Mouse (Mus musculus) adrenal gland, adult (tissue): ENCODE measurements around the gene Rnf130.

Source experiments
- DNase-seq, 2 experiments: peaks; one replicate each; pipeline ENCODE4 v3.0.0; 2022 to 2023; ENCODE audit warnings: low spot score in 1 of 2; ENCODE audit not compliant: inconsistent age in 2 of 2

The Rnf130 gene

GRCm38 (mm10) chr11:50022085-50022484 lies 3.1 kb upstream of the Rnf130 start:
- no peak for DNase-seq

GRCm38 (mm10) chr11:50024445-50024832 lies 707 bp upstream of the Rnf130 start:
- DNase-seq = peak in 1 of 2 experiments; percentile 40

GRCm38 (mm10) chr11:50025721-50026520 lies 775 bp downstream of the Rnf130 start:
- DNase-seq = peak in 1 of 2 experiments; percentile 63

GRCm38 (mm10) chr11:50026521-50027090 lies 1.5 kb downstream of the Rnf130 start:
- peak in 1 of 2 experiments; percentile 37 for DNase-seq

- no peak for DNase-seq
These were observed 3.3 kb downstream of the Rnf130 start for GRCm38 (mm10) chr11:50028416-50028815.

GRCm38 (mm10) chr11:50034155-50034554 lies 9.0 kb downstream of the Rnf130 start:
- DNase-seq = no peak

GRCm38 (mm10) chr11:50035726-50036125 lies 10.6 kb downstream of the Rnf130 start:
- DNase-seq = no peak

- peak; percentile 32 to 77 for DNase-seq
These were observed 11.8 kb downstream of the Rnf130 start for GRCm38 (mm10) chr11:50036781-50037460.

- no peak for DNase-seq
These were observed 13.6 kb downstream of the Rnf130 start for GRCm38 (mm10) chr11:50038757-50039156.

- DNase-seq = no peak
These were observed 16.0 kb downstream of the Rnf130 start for GRCm38 (mm10) chr11:50041148-50041547.

GRCm38 (mm10) chr11:50042345-50042997 lies 17.3 kb downstream of the Rnf130 start:
- DNase-seq = no peak

- DNase-seq = no peak
These were observed 19.3 kb downstream of the Rnf130 start for GRCm38 (mm10) chr11:50044454-50044853.

GRCm38 (mm10) chr11:50047610-50048009 lies 22.5 kb downstream of the Rnf130 start:
- no peak for DNase-seq

- DNase-seq = no peak
These were observed 23.0 kb downstream of the Rnf130 start for GRCm38 (mm10) chr11:50048115-50048514.

- no peak for DNase-seq
These were observed 25.2 kb downstream of the Rnf130 start for GRCm38 (mm10) chr11:50050392-50050791.

GRCm38 (mm10) chr11:50057713-50058112 lies 32.6 kb downstream of the Rnf130 start:
- DNase-seq = no peak

- no peak for DNase-seq
These were observed 33.1 kb downstream of the Rnf130 start for GRCm38 (mm10) chr11:50058277-50058676.

GRCm38 (mm10) chr11:50059045-50059444 lies 33.9 kb downstream of the Rnf130 start:
- no peak for DNase-seq

GRCm38 (mm10) chr11:50062116-50062515 lies 37.0 kb downstream of the Rnf130 start:
- peak; percentile 34 to 67 for DNase-seq

- no peak for DNase-seq
These were observed 40.9 kb downstream of the Rnf130 start for GRCm38 (mm10) chr11:50066088-50066487.

- DNase-seq = peak; percentile 77 to 88
These were observed 48.7 kb downstream of the Rnf130 start for GRCm38 (mm10) chr11:50073830-50074229.
